Mouse (Mus musculus): ENCODE data around the gene Pars2. TPM values are rescaled to one million over a fixed set of nuclear protein-coding genes. Genes with fewer than 3 reads are reported as not detected.
A peak's percentile ranks its signal among the peaks of the same experiment; 100 is the strongest.

Gene Pars2
- polyA plus RNA-seq, 1 experiment: 2.3 TPM

- TF ChIP-seq FLI1 (IDR thresholded peaks at IDR 0.05; ENCODE audit: low read length) (no peak), GATA1 (IDR thresholded peaks at IDR 0.05; ENCODE audit: borderline replicate concordance, low read length) (no peak)
- H3K27me3 ChIP-seq (replicated peaks): peaks cover 40% of the 10 kb centered on the region
Measured at GRCm38 (mm10) chr4:106618898-106619297, 32.0 kb upstream of the Pars2 start.

DNA sequence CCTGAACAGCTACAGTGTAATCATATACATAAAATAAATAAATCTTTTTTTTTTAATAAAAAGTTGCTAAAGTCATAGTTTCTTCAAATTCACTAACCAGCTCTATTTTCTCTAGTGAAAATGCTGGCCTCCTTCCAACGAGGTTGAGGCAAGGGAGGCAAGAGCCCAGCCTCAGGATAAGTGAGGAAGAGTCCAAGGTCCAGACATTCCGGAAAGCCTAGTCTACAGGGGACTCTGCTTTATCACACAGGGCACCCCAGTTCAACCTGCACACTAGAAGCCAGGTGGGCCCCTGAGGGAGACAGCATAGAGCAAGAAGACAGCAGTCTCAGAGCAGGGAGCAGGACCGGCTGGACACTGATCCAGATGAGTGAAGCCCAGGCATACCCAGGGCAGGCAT is 29.4 kb upstream of the Pars2 start:
- Histone ChIP-seq H3K4me3 (replicated peaks) (no peak overlapping the region), H3K9me3 (no peaks in the 10 kb centered on the region), H3K4me1 (peaks cover 27% of the 10 kb centered on the region), H3K36me3 (replicated peaks; ENCODE audit: low read length) (no peaks in the 10 kb centered on the region), H3K27me3 (replicated peaks) (peaks cover 65% of the 10 kb centered on the region)
- TF ChIP-seq FLI1 (IDR thresholded peaks at IDR 0.05; ENCODE audit: low read length) (no peak), GATA1 (IDR thresholded peaks at IDR 0.05; ENCODE audit: borderline replicate concordance, low read length) (no peak)

More at GRCm38 (mm10) chr4:106618898-106619297, 32.0 kb upstream of the Pars2 start:
- peak overlapping the region; percentile 3 for H3K4me3 ChIP-seq (replicated peaks)
- H3K36me3 ChIP-seq (replicated peaks; ENCODE audit: low read length): no peaks in the 10 kb centered on the region
- no peaks in the 10 kb centered on the region for H3K9me3 ChIP-seq
- peaks cover 49% of the 10 kb centered on the region for H3K4me1 ChIP-seq

DNA sequence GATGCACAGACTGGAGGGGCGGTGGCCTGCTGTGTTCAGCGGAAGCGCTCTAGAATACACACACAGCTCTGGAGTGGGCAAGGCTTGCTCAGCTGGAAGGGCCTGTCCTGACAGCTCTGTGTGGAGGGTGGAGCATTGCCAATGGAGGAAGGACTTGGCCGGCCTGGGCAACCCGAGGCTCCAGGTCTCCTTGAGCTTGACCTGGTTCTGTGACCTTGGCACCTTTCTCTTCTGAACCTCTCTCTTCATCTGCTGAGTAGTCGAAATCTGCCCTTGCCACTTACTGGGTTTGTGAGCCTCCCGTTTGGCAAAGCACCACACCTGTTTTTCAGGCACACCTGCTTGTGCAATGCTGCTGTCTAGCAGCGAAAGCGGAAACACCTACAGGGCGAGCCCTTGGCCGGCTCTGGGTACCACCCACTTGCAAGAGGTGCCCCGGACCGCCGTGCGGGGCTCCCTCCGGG is 28.8 kb upstream of the Pars2 start, which contains the start of gene Ttc22:
TSS of gene Ttc22 (plus strand) at position 403 of the 464 bp plus-strand sequence.
- peaks cover 70% of the 10 kb centered on the region for H3K27me3 ChIP-seq (replicated peaks)
- TF ChIP-seq GATA1 (IDR thresholded peaks at IDR 0.05; ENCODE audit: borderline replicate concordance, low read length) (no peak), FLI1 (IDR thresholded peaks at IDR 0.05; ENCODE audit: low read length) (no peak)
- no peaks in the 10 kb centered on the region for H3K36me3 ChIP-seq (replicated peaks; ENCODE audit: low read length)

GRCm38 (mm10) chr4:106622712-106623111 is 28.2 kb upstream of the Pars2 start:
- TF ChIP-seq FLI1 (IDR thresholded peaks at IDR 0.05; ENCODE audit: low read length): no peak
- TF ChIP-seq GATA1 (IDR thresholded peaks at IDR 0.05; ENCODE audit: borderline replicate concordance, low read length): no peak
- Histone ChIP-seq H3K27me3 (replicated peaks) (peaks cover 75% of the 10 kb centered on the region), H3K4me1 (peaks cover 16% of the 10 kb centered on the region), H3K36me3 (replicated peaks; ENCODE audit: low read length) (no peaks in the 10 kb centered on the region), H3K9me3 (no peaks in the 10 kb centered on the region), H3K4me3 (replicated peaks) (no peak overlapping the region)

More for the DNA sequence above, 28.8 kb upstream of the Pars2 start, which contains the start of gene Ttc22:
- Histone ChIP-seq H3K4me3 (replicated peaks) (no peak within 1 kb of the TSS), H3K9me3 (no peaks in the 10 kb centered on the region), H3K4me1 (peaks cover 22% of the 10 kb centered on the region)

- Histone ChIP-seq H3K9me3 (no peaks in the 10 kb centered on the region), H3K36me3 (replicated peaks; ENCODE audit: low read length) (no peaks in the 10 kb centered on the region), H3K4me3 (replicated peaks) (no peak overlapping the region), H3K27me3 (replicated peaks) (peaks cover 82% of the 10 kb centered on the region), H3K4me1 (peaks cover 18% of the 10 kb centered on the region)
- TF ChIP-seq FLI1 (IDR thresholded peaks at IDR 0.05; ENCODE audit: low read length): no peak
- TF ChIP-seq GATA1 (IDR thresholded peaks at IDR 0.05; ENCODE audit: borderline replicate concordance, low read length): no peak
Measured at GRCm38 (mm10) chr4:106624271-106624670, 26.6 kb upstream of the Pars2 start.

GRCm38 (mm10) chr4:106627809-106628208 is 23.1 kb upstream of the Pars2 start:
- Histone ChIP-seq H3K4me3 (replicated peaks) (no peak overlapping the region), H3K27me3 (replicated peaks) (peaks cover 86% of the 10 kb centered on the region), H3K4me1 (peaks cover 17% of the 10 kb centered on the region), H3K9me3 (no peaks in the 10 kb centered on the region), H3K36me3 (replicated peaks; ENCODE audit: low read length) (no peaks in the 10 kb centered on the region)
- no peak for TF ChIP-seq FLI1 (IDR thresholded peaks at IDR 0.05; ENCODE audit: low read length)
- TF ChIP-seq GATA1 (IDR thresholded peaks at IDR 0.05; ENCODE audit: borderline replicate concordance, low read length): no peak

DNA sequence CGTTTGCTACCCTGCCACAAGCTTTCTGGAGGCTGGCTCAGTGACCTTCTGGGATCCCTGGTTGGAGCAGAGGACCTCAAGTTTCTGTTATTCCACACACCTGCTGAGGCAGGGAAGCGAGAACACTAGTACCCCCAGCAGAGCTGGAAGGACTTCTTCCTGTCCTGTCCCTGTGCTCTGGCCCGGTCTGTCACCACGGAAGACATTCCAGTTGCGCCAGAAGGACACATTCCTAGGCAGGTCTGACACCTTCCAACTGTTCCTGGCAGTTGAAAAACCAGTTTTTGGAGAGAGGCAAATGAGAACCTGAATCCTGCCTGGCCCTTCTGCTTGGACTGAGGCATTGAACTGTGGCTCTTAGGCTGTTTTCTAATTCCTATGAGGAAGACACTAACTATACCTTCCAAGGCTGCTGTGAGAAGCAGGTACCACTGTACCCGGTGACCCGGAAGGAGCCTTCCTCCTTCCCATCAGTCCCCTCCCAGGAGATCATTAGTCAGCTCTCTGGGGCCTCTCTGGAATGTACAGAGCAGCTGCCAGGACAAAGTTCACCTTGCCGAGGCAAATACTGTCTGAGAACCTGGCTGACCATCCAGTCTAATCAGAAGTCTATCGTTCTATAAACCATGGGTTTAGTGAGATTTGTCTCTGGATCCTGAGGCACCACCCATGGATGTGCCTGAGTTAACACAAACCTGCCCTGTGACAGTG is 22.1 kb upstream of the Pars2 start:
- H3K27me3 ChIP-seq (replicated peaks): peaks cover 83% of the 10 kb centered on the region
- no peak overlapping the region for H3K4me3 ChIP-seq (replicated peaks)

GRCm38 (mm10) chr4:106629374-106629773 is 21.5 kb upstream of the Pars2 start:
- Histone ChIP-seq H3K4me1 (peaks cover 10% of the 10 kb centered on the region), H3K9me3 (no peaks in the 10 kb centered on the region), H3K27me3 (replicated peaks) (peaks cover 83% of the 10 kb centered on the region), H3K36me3 (replicated peaks; ENCODE audit: low read length) (no peaks in the 10 kb centered on the region), H3K4me3 (replicated peaks) (no peak overlapping the region)
- TF ChIP-seq GATA1 (IDR thresholded peaks at IDR 0.05; ENCODE audit: borderline replicate concordance, low read length) (no peak), FLI1 (IDR thresholded peaks at IDR 0.05; ENCODE audit: low read length) (no peak)

More for the DNA sequence above, 22.1 kb upstream of the Pars2 start:
- Histone ChIP-seq H3K36me3 (replicated peaks; ENCODE audit: low read length) (no peaks in the 10 kb centered on the region), H3K4me1 (peaks cover 10% of the 10 kb centered on the region), H3K9me3 (no peaks in the 10 kb centered on the region)
- no peak for TF ChIP-seq GATA1 (IDR thresholded peaks at IDR 0.05; ENCODE audit: borderline replicate concordance, low read length)
- TF ChIP-seq FLI1 (IDR thresholded peaks at IDR 0.05; ENCODE audit: low read length): no peak

- peaks cover 82% of the 10 kb centered on the region for H3K27me3 ChIP-seq (replicated peaks)
- peaks cover 10% of the 10 kb centered on the region for H3K4me1 ChIP-seq
- no peak overlapping the region for H3K4me3 ChIP-seq (replicated peaks)
- no peaks in the 10 kb centered on the region for H3K36me3 ChIP-seq (replicated peaks; ENCODE audit: low read length)
- no peaks in the 10 kb centered on the region for H3K9me3 ChIP-seq
- TF ChIP-seq FLI1 (IDR thresholded peaks at IDR 0.05; ENCODE audit: low read length): no peak
- no peak for TF ChIP-seq GATA1 (IDR thresholded peaks at IDR 0.05; ENCODE audit: borderline replicate concordance, low read length)
Measured at GRCm38 (mm10) chr4:106630333-106631220, 20.3 kb upstream of the Pars2 start.
